ENCODE assay signal across 8 mouse cellular contexts in genomic region chr12:80945996-80946355, GRCm38 (mm10). TPM values are rescaled to one million over a fixed set of nuclear protein-coding genes. Genes with fewer than 3 reads are reported as not detected.
DNase-seq lines count a peak whose midpoint lies in the region; ATAC-seq and TF ChIP-seq lines count a peak whose summit lies in the region.

No protein-coding gene starts in this region.

- H3K27ac ChIP-seq in gastrocnemius, adult 2 months, result peak overlapping the region; percentile 100

- DNase-seq in ZHBTc4 (ENCODE audit: low read depth, low spot score), result peak; percentile 99
- DNase-seq in gastrocnemius, adult 2 months, result peak; percentile 98
- DNase-seq in hindlimb bud, embryonic 11.5 days (ENCODE audit: extremely low spot score, low read depth, low spot score), result peak; percentile 82
- peak; percentile 87 to 95 for DNase-seq in left cerebral cortex, adult 9 months (ENCODE audit: low spot score in 2 of 2)
- DNase-seq in right cerebral cortex, postnatal 14 days, result peak; percentile 95
- peak; percentile 89 to 95 for DNase-seq in urinary bladder, postnatal 36 days (ENCODE audit: low spot score in 2 of 2)

- H3K4me3 ChIP-seq in gastrocnemius, adult 2 months, result peak overlapping the region; percentile 93

- intact Hi-C loops in gastrocnemius, adult 2 months (cut with DNase I), result loop anchor here (1.0 to 5.0 kb wide), 3 partner anchors 156 to 1774 kb away; partner anchors contain the start of genes Erh, Slc39a9, Susd6 and Vti1b

- TF ChIP-seq CTCF in gastrocnemius, adult 2 months (IDR thresholded peaks at IDR 0.05), result no peak

- peak; percentile 64 for ATAC-seq in common myeloid progenitor, adult 5-6 weeks (replicated peaks; ENCODE audit: low read depth, poor library complexity, severe bottlenecking)
- ATAC-seq in megakaryocyte progenitor cell, adult 5-6 weeks (replicated peaks; ENCODE audit: poor library complexity), result peak; percentile 74

RNA-seq across cellular contexts. Expression of gene Srsf5, which starts 0.7 kb away (rescaled TPM):
- total RNA-seq in common myeloid progenitor, adult 5-6 weeks (2017), result 875 and 880 TPM in 2 replicates
- total RNA-seq in gastrocnemius, adult 2 months (2021), result 100 to 1,000 TPM in 1 of 2 experiments, 10 to 100 TPM in 1; 93.8 to 118 TPM
- 254 and 283 TPM in 2 replicates for total RNA-seq in megakaryocyte progenitor cell, adult 5-6 weeks (2015)
- total RNA-seq in megakaryocyte progenitor cell, adult 5-6 weeks (2017), result 684 and 913 TPM in 2 replicates

RNA-seq across cellular contexts. Expression of gene Slc10a1, which starts 22.5 kb away (rescaled TPM):
- total RNA-seq in common myeloid progenitor, adult 5-6 weeks (2017), result 2.3 TPM in 1 of 2 replicates, not detected in the other
- total RNA-seq in gastrocnemius, adult 2 months (2021), result not detected
- total RNA-seq in megakaryocyte progenitor cell, adult 5-6 weeks (2015), result not detected in 2 replicates
- not detected in 2 replicates for total RNA-seq in megakaryocyte progenitor cell, adult 5-6 weeks (2017)

Comparison
In these comparisons a context has a peak if more than half of its experiments do, and no peak if none do; other contexts are left out.
1. Peak in every context shown above with its lines: DNase-seq, ATAC-seq, H3K4me3 ChIP-seq and H3K27ac ChIP-seq.